Mouse (Mus musculus) lung, postnatal 25 days (tissue): ENCODE results near the gene Gatd1.
"Not testable (repeated sequence)": the region's sequence is repeated elsewhere in the genome, so short reads cannot be mapped to it uniquely, and the experiment has no call there.

Experiments used
- DNase-seq: peaks from one replicate; pipeline ENCODE4 v3.0.0; 2022; ENCODE audit warnings: low spot score

The Gatd1 gene

DNA sequence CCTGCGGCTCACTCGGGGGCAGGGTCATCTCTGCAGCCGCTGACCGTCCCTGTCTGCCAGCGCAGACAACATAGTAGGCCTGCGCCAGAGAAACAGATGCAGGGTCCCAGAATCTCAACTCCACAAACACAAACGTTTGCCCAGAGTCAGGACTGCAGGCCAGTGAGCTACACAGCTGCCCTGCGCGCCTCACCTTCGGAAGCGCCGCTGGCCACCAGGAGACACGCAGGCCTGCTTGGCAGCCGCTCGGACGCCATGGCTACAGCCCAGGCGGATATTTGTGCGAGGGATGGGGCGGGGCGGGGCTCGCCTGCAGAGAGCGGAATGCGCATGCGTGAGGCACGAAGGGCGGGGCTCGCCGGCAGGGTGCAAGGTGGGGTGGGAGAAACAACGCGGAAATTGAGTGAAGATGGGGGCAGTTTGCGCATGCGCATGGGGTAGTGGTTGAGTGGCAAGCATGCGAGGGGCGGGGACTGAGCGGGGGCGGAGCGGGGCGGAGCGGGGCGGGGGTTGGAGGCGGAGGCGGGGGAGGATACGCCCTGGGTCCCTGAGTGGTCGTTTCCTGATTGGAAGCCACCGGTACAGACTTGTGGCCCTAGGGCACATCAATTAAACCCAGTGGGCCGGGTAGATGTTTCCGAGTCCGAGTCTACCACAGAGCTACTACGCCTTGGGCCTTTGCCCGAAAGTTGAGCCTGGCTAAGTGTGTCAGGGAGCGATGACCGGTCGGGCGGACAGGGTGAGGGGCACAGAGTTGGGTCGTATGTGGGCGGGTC, at the start of gene Gatd1:
TSS of gene Gatd1 (minus strand) at position 328 of the 776 bp plus-strand sequence.
- DNase-seq: peak; percentile 99

- DNase-seq: peak; percentile 90
These were observed 48.4 kb upstream of the Gatd1 start for GRCm38 (mm10) chr7:141462333-141462821.

DNA sequence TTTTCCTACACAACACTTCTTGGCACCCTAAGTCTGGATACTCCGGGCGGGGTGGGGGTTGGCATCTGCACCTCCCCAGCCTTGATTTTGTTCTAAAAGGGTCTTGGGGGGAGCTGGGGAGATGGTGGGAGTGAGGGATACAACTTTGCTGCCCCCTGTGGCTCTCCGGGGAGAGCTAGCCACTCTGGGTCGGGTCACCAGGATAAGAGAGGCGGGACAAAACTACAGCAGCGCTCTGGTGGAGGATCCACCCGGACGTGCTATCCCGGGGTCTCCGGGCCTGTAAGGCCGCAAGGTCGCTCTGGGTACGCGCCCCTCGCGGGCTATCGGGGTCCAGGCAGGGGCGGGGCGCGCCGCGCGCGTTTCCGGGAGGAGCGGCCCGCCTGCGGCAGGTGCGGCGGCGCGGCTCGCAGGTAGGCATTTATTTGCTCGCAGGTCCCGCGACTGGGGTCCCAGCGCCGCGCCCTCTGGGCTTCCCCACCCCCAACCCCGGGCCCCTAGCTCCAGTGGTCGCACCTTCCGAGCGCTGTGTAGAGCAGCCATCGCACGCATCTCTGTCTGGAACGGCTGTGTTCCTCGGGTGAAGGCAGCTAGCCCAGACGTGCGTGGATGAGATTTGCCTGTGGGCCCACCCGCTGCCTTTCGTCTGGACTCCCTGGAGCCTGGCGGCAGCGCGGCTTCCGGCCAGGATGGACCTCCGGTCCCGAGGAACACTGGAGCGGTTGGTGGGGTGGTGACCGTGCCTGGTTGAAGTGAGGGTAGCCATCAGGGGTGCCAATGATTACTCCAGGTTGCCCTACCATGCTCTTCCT, 47.8 kb upstream of the Gatd1 start:
- DNase-seq: peak; percentile 61

GRCm38 (mm10) chr7:141460391-141461113, 46.6 kb upstream of the Gatd1 start, which contains the start of gene Cracr2b:
Gene Cracr2b (plus strand): TSS chr7:141461094.
- peak; percentile 83 for DNase-seq

DNA sequence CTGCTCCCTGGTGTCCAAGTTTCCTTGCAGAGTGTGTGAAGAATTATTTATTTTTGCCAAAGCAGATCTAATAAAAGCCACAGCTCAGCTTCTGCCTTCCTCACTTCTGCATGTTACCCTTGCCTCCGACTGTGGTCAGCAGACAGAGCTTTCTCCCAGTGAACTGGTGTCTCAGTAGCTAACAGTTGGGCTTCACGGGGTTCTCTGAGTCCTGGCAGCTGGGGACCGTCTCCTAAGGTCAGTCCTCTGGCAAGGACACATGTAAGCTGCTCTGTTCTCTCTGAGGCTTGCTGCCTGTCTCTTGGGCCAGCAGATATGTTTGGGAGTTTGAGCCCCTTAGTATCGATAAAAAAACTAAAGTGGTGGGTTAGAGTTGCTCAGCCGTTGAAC, 46.1 kb upstream of the Gatd1 start:
- DNase-seq: no peak

DNA sequence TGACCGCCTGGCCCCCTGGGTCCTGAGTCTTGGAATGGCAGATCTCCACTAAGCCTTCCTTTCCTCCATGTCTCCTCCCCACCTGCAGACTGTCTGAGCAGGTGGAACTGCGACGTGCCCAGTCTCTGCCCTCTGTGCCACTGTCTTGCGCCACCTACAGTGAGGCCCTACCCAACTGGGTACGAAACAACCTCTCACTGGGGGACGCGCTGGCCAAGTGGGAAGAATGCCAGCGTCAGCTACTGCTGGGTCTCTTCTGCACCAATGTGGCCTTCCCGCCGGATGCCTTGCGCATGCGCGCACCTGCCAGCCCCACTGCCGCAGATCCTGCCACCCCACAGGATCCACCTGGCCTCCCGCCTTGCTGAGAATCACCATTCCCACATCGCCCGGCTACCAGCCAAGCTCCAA, 45.4 kb upstream of the Gatd1 start:
- DNase-seq: no peak

- no peak for DNase-seq
These were observed 44.7 kb upstream of the Gatd1 start for GRCm38 (mm10) chr7:141458661-141459060.

GRCm38 (mm10) chr7:141457986-141458660, 44.2 kb upstream of the Gatd1 start:
- no peak for DNase-seq

GRCm38 (mm10) chr7:141457236-141457635, 43.3 kb upstream of the Gatd1 start:
- DNase-seq: no peak

DNA sequence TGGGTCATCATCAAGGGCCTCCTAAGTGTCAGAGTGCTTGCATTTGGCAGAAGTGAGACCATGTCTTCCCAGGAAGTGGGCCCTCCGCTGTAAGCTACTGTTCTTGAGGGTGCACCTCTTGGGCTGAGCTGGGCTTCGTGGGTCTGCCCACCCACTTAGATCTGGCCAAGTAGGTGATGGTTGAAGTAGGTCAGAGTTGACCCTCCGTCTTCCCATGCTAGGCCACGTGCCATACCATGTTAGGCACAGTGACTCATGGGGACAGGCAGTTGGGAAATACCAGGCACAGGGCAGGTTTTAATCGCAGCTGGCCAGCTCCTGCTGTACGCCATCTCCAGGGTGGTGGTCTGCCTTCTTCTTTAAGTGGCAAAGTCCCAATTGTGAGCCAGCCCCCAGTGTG, 42.8 kb upstream of the Gatd1 start:
- DNase-seq: peak; percentile 72

DNA sequence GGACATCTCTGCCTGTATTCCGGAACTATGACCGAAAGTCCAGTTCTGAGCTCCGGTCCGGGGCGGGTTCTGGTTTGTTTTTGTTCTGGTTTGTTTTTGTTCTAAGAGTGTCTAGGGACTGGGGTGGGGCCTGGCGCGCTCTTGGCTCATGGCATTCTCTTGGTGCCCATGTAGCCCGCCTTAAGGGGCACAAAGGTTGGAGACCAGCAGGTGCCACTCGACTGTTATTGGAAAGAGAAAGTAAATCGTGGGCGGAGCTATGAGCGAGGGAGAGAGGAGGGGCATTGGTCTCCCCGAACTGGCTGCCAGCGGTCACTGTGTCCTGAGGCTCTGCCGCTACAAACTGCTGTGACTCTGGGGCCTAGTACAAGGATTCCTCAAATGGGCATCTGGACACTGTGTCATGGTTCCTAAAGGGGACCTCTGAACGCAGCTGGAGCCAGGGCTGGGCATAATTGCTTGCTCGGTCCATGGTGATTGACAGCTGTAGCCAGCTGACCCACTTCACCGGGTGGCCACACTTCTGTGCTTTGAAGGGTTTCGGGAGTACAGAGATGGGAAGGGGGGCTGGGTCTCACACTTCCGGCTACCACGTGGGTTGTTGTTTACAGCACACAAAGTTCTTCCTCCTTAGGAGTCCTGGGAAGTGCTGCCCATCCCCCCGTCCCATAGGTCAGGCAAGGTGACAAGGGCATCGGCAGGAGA, 41.8 kb upstream of the Gatd1 start:
- DNase-seq: peak; percentile 91

- peak; percentile 97 for DNase-seq
These were observed 41.1 kb upstream of the Gatd1 start, which contains the start of gene Pnpla2 for GRCm38 (mm10) chr7:141454967-141455551. Gene Pnpla2 (plus strand): TSS chr7:141455198.

DNA sequence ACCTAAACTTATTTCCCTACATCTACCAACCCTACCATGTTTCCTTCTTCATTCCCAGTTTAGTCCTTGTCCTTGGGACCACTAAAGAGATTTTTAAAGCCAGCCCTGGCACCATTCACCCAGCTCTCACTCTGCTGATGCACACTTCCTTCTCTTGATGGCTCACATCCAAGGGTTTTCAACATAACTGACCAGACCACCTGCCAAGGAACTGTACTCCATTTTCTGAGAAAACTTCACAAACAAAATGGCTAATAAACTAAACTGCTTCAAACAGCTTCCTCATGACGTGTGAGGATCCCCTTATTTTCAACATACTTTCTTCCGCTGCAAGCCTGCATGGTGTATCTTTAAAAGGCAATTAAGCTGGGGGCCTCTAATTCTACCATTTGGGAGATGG, 39.7 kb upstream of the Gatd1 start:
- no peak for DNase-seq

GRCm38 (mm10) chr7:141451928-141452327, 38.0 kb upstream of the Gatd1 start:
- DNase-seq: no peak

DNA sequence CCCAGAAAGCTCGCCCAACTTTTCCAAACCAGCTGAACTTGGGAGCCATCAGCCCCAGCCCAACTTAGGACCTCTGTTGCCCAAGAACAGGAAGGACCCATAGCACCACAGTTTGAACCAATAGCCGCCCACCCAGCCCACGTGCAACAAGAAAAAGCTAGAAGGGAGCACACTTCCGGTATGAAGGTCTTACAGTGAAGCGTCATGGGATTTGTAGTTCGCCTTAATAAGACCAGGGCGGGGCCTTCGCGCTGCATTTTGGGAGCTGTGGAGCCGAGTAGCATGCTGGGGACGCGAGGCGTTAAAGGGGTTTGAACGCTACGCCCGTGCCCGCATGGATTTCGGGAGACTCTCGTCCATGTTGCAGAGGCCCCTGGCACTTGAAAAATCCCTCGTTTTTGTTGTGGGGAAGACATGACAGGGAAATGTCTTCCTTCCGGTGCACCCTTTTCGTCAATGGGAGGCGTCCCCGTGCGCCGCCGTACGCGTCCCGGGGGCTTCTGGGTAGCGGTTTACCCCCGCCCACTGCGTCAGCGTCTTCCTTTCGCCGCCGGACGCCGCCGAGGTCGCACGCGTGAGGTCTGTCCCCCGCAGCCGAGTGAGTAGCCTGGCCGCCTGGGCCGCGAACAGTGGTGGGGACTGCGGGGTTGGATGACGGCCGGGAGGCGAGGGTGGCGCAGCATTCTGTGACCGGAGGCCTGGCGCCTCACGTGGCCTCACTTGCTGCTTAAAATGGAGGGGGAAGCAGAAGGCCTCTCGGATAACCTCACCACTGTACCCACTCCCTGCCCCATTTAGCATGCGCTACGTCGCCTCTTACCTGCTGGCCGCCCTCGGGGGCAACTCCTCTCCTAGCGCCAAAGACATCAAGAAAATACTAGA, 33.4 kb upstream of the Gatd1 start, which contains the start of gene Rplp2:
TSS of gene Rplp2 (plus strand) at position 261 of the 882 bp plus-strand sequence.
- peak; percentile 95 for DNase-seq

DNA sequence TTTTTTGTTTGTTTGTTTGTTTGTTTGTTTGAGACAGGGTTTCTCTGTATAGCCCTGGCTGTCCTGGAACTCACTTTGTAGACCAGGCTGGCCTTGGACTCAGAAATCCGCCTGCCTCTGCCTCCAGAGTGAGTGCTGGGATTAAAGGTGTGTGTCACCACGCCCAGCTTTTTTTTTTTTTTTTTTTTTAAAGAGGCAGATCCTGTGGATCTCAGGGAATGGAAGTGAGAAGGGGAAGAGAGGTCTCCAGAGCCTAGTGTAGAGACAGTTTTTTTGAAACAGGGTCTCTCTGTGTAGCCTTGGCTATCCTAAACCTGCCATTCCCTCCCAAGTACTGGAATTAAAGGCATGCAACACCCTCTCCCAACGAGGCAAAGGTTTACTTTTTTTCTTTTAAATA, 32.4 kb upstream of the Gatd1 start:
- DNase-seq: not testable (repeated sequence)

GRCm38 (mm10) chr7:141443828-141444237, 29.9 kb upstream of the Gatd1 start, which contains the start of gene Pidd1:
Gene Pidd1 (minus strand): TSS chr7:141444025.
- DNase-seq: no peak

GRCm38 (mm10) chr7:141443081-141443821, 29.3 kb upstream of the Gatd1 start:
- no peak for DNase-seq

DNA sequence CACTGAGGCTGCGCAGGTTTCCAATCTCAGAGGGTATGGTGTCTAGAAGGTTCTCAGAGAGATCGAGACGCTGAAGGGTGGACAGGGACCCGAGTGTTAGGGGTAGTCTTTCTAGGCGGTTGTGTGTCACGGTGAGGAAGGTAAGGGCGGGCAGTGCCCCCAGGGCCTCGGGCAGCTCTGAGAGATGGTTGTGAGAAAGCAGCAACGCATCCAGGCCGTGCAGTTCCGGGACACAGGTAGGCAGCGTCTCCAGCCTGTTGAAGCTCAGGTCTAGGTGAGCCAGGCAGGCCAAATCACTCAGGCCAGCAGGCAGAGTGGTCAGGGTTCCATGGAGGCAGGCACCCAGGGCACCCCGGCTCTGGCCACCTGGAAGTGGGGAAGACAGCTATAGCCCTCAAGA, 28.3 kb upstream of the Gatd1 start:
- no peak for DNase-seq
